Mouse (Mus musculus) stomach, postnatal 0 days (tissue): ENCODE results near the gene Ccdc92. TPM values are rescaled to one million over a fixed set of nuclear protein-coding genes. Genes with fewer than 3 reads are reported as not detected.

Source experiments
- ATAC-seq: fragments of 200-750 bp; cut with Nextera tagmentation; 2 replicates; pipeline ENCODE4 v1.8.0; 2017; ENCODE audit not compliant: low FRiP score, low TSS enrichment
- DNase-seq: peaks from one replicate; pipeline ENCODE4 v3.0.0-alpha.2; 2016; ENCODE audit warnings: low spot score
- H3K27ac ChIP-seq: fragments of 300-500 bp; sonication (generic); replicated peaks from 2 replicates; pipeline ENCODE4 v1.5.1; 2014; ENCODE audit warnings: mild to moderate bottlenecking, control low read depth
- H3K27me3 ChIP-seq: fragments of 300-500 bp; sonication (generic); 2 replicates; pipeline ENCODE4 v1.6.1; 2014; ENCODE audit warnings: low read length; ENCODE audit not compliant: control insufficient read depth, insufficient read depth
- H3K36me3 ChIP-seq: fragments of 300-500 bp; sonication (generic); 2 replicates; pipeline ENCODE4 v1.6.1; 2014; ENCODE audit warnings: low read length, mixed read lengths; ENCODE audit not compliant: control insufficient read depth, insufficient read depth
- H3K4me1 ChIP-seq: fragments of 300-500 bp; sonication (generic); replicated peaks from 2 replicates; pipeline ENCODE4 v1.6.1; 2014; ENCODE audit warnings: antibody characterized with exemption; ENCODE audit not compliant: control insufficient read depth, insufficient read depth
- H3K4me2 ChIP-seq: fragments of 300-500 bp; sonication (generic); replicated peaks from 2 replicates; pipeline ENCODE4 v1.6.1; 2014; ENCODE audit warnings: low read depth, mild to moderate bottlenecking, control low read depth, moderate library complexity
- H3K4me3 ChIP-seq: fragments of 300-500 bp; sonication (generic); 2 replicates; pipeline ENCODE4 v1.5.1; 2014; ENCODE audit warnings: low read depth, low read length, control low read depth
- H3K9ac ChIP-seq: fragments of 300-500 bp; sonication (generic); 2 replicates; pipeline ENCODE4 v1.6.1; 2014; ENCODE audit warnings: mild to moderate bottlenecking, low read length, control low read depth, mixed read lengths
- H3K9me3 ChIP-seq: fragments of 300-500 bp; sonication (generic); 2 replicates; pipeline ENCODE4 v1.6.1; 2016; ENCODE audit warnings: low read length; ENCODE audit not compliant: control insufficient read depth
- CTCF ChIP-seq: IDR thresholded peaks from 2 replicates; pipeline ENCODE4 v1.5.1; 2016; ENCODE audit warnings: antibody characterized with exemption, low read depth, mild to moderate bottlenecking, moderate library complexity
- EP300 ChIP-seq: optimal IDR thresholded peaks from 2 replicates; pipeline ENCODE3; 2016; ENCODE audit warnings: antibody characterized with exemption
- WGBS: fragments of 180-500 bp; shearing (Covaris S2); extraction: QIAGEN DNeasy Blood & Tissue Kit; methylation state at CpG from one replicate; pipeline ENCODE4 v1.1.7; 2014; 5-methylcytosine and 5-hydroxymethylcytosine counted together
- polyA plus RNA-seq: library from polyadenylated mRNA; unstranded; fragments of >200 nt; fragmentation: Nextera tagmentation; extraction: Ambion mirVana; gene quantifications from 2 replicates; pipeline ENCODE4 v1.2.1, GENCODE M21; 2015

The Ccdc92 gene
- polyA plus RNA-seq, 1 experiment from 2014 or later: 4.1 TPM

- DNase-seq: no peak
- Histone ChIP-seq H3K27me3 (no peaks in the 10 kb centered on the region), H3K27ac (no peak overlapping the region), H3K9me3 (no peaks in the 10 kb centered on the region), H3K36me3 (no peaks in the 10 kb centered on the region), H3K4me3 (no peak overlapping the region), H3K4me1 (no peaks in the 10 kb centered on the region), H3K9ac (no peak overlapping the region), H3K4me2 (no peak overlapping the region)
- TF ChIP-seq EP300: no peak
- TF ChIP-seq CTCF: no peak
- WGBS: 20% methylated on average over 2 of the region's 2 CpGs
- ATAC-seq: no peak
Measured at GRCm38 (mm10) chr5:124852294-124852693, 9.9 kb downstream of the Ccdc92 start.

DNA sequence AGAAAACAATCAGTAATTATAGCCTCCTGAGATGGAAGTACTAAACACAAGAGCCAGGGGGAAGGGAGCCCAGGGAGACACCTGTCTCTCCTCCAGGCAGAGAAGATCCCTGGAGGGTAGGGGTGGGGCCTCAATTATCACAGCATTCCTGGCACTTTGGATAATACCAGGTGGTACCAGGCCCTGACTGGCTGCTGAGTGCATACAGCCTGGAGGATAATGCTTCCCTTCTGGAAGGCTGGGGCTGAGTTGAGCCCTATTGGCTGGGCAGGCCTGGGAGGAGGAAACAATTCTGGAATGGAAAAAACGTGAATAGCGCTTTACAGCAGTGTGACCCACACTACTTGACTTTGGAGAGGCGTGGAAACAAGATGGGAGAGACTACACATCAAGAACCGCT, 10.7 kb downstream of the Ccdc92 start:
- DNase-seq: no peak

DNA sequence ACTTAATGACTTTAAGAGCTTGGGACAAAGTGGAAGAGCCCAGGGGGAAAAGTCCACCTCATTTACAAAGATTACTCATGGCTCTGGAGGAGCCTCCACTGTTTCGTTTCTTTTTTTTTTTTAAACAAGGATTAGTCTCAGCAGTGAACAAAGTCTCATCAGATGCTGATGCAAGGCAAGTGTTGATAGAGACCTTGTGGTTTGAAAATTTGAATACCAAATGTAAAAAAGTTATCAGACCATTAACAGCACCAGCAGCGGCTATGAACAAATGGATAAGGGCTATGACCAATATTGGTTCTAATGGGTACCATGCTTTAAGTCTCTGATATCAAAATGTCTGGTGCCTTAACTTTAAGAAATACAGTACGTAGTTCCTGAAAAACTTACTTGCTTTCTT, 13.2 kb downstream of the Ccdc92 start:
- Histone ChIP-seq H3K27me3 (no peaks in the 10 kb centered on the region), H3K9ac (no peak overlapping the region), H3K4me2 (no peak overlapping the region), H3K4me1 (no peaks in the 10 kb centered on the region), H3K9me3 (no peaks in the 10 kb centered on the region), H3K4me3 (no peak overlapping the region), H3K36me3 (no peaks in the 10 kb centered on the region), H3K27ac (no peak overlapping the region)
- TF ChIP-seq CTCF (no peak), EP300 (no peak)
- 72% methylated on average over 3 of the region's 3 CpGs for WGBS
- ATAC-seq: no peak
- no peak for DNase-seq

More for the DNA sequence above, 10.7 kb downstream of the Ccdc92 start:
- 56% methylated on average over 4 of the region's 4 CpGs for WGBS
- H3K9me3 ChIP-seq: no peaks in the 10 kb centered on the region
- no peak overlapping the region for H3K27ac ChIP-seq
- H3K4me3 ChIP-seq: no peak overlapping the region
- no peak overlapping the region for H3K9ac ChIP-seq
- no peaks in the 10 kb centered on the region for H3K36me3 ChIP-seq
- TF ChIP-seq CTCF (no peak), EP300 (no peak)
- no peaks in the 10 kb centered on the region for H3K4me1 ChIP-seq
- H3K27me3 ChIP-seq: no peaks in the 10 kb centered on the region
- ATAC-seq: no peak
- no peak overlapping the region for H3K4me2 ChIP-seq

DNA sequence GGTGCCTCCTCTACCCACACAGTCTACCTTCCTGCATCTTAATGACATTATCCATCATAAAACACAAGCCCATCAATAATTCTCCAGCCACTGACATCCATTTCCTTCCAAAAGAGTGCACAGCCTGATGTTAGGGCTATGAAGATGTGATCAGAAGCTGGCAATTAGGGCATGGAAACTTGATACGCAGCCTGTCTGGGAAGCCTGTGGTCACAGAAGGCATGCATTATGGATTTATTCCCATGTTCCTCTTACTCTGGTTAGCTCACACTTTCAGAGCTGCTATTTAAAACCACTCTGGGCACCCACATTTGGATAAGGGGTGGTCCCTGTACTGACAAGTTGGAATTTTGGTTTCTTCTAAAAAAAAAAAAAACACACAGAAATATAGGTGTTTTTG, 15.2 kb downstream of the Ccdc92 start:
- TF ChIP-seq CTCF (no peak), EP300 (no peak)
- no peaks in the 10 kb centered on the region for H3K36me3 ChIP-seq
- no peak for ATAC-seq
- no peak overlapping the region for H3K9ac ChIP-seq
- no peak overlapping the region for H3K4me3 ChIP-seq
- DNase-seq: no peak
- no peak overlapping the region for H3K27ac ChIP-seq
- WGBS: 71% methylated on average over 1 of the region's 1 CpGs
- no peaks in the 10 kb centered on the region for H3K4me1 ChIP-seq
- H3K27me3 ChIP-seq: no peaks in the 10 kb centered on the region
- no peaks in the 10 kb centered on the region for H3K9me3 ChIP-seq
- no peak overlapping the region for H3K4me2 ChIP-seq

- Histone ChIP-seq H3K9ac (no peak overlapping the region), H3K9me3 (no peaks in the 10 kb centered on the region), H3K4me1 (no peaks in the 10 kb centered on the region), H3K27ac (no peak overlapping the region), H3K36me3 (no peaks in the 10 kb centered on the region), H3K27me3 (no peaks in the 10 kb centered on the region), H3K4me3 (no peak overlapping the region), H3K4me2 (no peak overlapping the region)
- DNase-seq (no peak), ATAC-seq (no peak)
- WGBS: 61% methylated on average over 4 of the region's 4 CpGs
- TF ChIP-seq EP300: no peak
- no peak for TF ChIP-seq CTCF
Measured at GRCm38 (mm10) chr5:124844929-124845328, 17.3 kb downstream of the Ccdc92 start.

- DNase-seq (no peak), ATAC-seq (no peak)
- no peaks in the 10 kb centered on the region for H3K27me3 ChIP-seq
- no peaks in the 10 kb centered on the region for H3K36me3 ChIP-seq
- TF ChIP-seq CTCF: no peak
- no peak for TF ChIP-seq EP300
- no peak overlapping the region for H3K9ac ChIP-seq
- H3K4me1 ChIP-seq: no peaks in the 10 kb centered on the region
- H3K27ac ChIP-seq: no peak overlapping the region
- H3K4me2 ChIP-seq: no peak overlapping the region
- no peak overlapping the region for H3K4me3 ChIP-seq
- no peaks in the 10 kb centered on the region for H3K9me3 ChIP-seq
- WGBS: 83% methylated on average over 8 of the region's 8 CpGs
Measured at GRCm38 (mm10) chr5:124843386-124843785, 18.8 kb downstream of the Ccdc92 start.
